Mouse (Mus musculus): ENCODE data around the gene Clec1b.
A peak's percentile ranks its signal among the peaks of the same experiment; 100 is the strongest.

Gene Clec1b

GRCm38 (mm10) chr6:129408562-129408961, 11.5 kb downstream of the Clec1b start, which contains the start of gene Clec9a:
Clec9a (plus strand) TSS chr6:129408862.
- no peak for DNase-seq (ENCODE audit: low read depth)

- no peak for DNase-seq (ENCODE audit: low read depth)
Observed at GRCm38 (mm10) chr6:129414177-129414576, 17.1 kb downstream of the Clec1b start.

- DNase-seq (ENCODE audit: low read depth), result no peak
Observed at GRCm38 (mm10) chr6:129422311-129422710, 25.2 kb downstream of the Clec1b start.

- DNase-seq (ENCODE audit: low read depth), result no peak
Observed at GRCm38 (mm10) chr6:129423040-129423733, 26.1 kb downstream of the Clec1b start.

GRCm38 (mm10) chr6:129423734-129424072, 26.6 kb downstream of the Clec1b start:
- DNase-seq (ENCODE audit: low read depth), result peak; percentile 40

GRCm38 (mm10) chr6:129425217-129425616, 28.1 kb downstream of the Clec1b start:
- DNase-seq (ENCODE audit: low read depth), result peak; percentile 43

GRCm38 (mm10) chr6:129425812-129426211, 28.7 kb downstream of the Clec1b start:
- peak; percentile 91 for DNase-seq (ENCODE audit: low read depth)

- peak; percentile 64 for DNase-seq (ENCODE audit: low read depth)
Observed at GRCm38 (mm10) chr6:129427281-129427680, 30.2 kb downstream of the Clec1b start.

GRCm38 (mm10) chr6:129434239-129434638, 37.1 kb downstream of the Clec1b start:
- DNase-seq (ENCODE audit: low read depth), result peak; percentile 97

- peak; percentile 53 for DNase-seq (ENCODE audit: low read depth)
Observed at GRCm38 (mm10) chr6:129436025-129436424, 38.9 kb downstream of the Clec1b start.

- DNase-seq (ENCODE audit: low read depth), result no peak
Observed at GRCm38 (mm10) chr6:129438033-129438432, 40.9 kb downstream of the Clec1b start.

- DNase-seq (ENCODE audit: low read depth), result peak; percentile 44
Observed at GRCm38 (mm10) chr6:129449743-129450142, 52.6 kb downstream of the Clec1b start.

GRCm38 (mm10) chr6:129451411-129452039, 54.4 kb downstream of the Clec1b start, which contains the start of gene Clec1a:
Clec1a (minus strand) TSS chr6:129452000.
- DNase-seq (ENCODE audit: low read depth), result peak; percentile 36

Data from 416B (cell line).